Mouse (Mus musculus): Measurements from ENCODE around the gene Polr2f.

The Polr2f gene

DNA sequence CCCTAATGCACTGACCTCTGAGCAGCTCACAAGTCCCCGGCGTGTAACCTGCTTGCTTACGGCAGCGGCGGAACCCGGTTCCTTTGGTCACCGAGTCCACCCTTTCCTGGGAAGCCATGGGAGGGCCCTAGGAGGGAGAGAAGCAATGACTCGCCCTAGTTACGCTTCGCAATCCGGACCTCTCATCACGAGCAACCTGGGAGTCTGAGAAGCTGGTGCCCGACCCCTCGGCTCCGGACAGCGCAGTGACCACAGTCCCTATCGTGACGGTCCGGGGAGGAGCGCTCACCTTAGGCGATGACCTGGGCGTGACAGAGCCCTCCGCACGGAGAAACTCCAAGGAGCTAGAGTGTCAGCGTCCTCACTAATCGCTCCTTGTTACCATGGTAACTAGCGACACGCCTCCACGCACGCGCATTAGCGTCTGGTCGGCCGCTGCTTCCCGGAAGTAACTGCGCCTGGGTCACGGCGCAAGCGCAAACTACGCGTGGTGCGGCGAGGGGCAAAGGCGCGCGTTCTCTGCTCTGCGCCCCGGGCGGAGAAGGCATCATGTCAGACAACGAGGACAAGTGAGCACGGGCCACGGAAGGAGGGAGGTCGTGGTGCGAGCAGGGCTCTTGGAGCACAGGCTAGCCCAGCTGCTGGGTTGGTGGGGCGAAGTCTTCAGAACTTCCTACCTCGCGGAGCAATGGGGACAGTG lies at the start of gene Polr2f, which contains the start of gene 1700088E04Rik:
TSS of gene Polr2f (plus strand) at position 144 of the 700 bp plus-strand sequence.
TSS of gene 1700088E04Rik (minus strand) at position 388 of the 700 bp plus-strand sequence.
- DNase-seq (ENCODE audit: low spot score), result peak; percentile 91

DNA sequence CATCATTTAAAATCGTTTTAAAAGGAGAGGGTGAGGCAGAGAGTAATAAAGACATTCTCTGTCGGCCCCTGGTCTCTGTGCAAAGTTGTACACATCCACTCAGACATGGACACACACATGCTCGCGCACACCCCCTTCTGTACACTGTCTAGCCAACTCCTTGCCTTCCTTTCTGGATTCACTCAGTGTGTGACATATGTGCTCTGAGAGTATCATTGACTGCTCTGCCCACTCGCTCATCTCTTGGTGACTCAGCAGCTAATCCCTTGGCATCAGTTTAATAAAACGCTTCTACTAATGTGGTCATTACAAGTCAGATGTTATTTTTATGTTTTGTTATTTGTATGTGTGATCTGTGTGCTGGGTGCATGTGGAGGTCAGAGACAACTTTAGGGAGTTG lies 48.5 kb upstream of the Polr2f start:
- no peak for DNase-seq (ENCODE audit: low spot score)

DNA sequence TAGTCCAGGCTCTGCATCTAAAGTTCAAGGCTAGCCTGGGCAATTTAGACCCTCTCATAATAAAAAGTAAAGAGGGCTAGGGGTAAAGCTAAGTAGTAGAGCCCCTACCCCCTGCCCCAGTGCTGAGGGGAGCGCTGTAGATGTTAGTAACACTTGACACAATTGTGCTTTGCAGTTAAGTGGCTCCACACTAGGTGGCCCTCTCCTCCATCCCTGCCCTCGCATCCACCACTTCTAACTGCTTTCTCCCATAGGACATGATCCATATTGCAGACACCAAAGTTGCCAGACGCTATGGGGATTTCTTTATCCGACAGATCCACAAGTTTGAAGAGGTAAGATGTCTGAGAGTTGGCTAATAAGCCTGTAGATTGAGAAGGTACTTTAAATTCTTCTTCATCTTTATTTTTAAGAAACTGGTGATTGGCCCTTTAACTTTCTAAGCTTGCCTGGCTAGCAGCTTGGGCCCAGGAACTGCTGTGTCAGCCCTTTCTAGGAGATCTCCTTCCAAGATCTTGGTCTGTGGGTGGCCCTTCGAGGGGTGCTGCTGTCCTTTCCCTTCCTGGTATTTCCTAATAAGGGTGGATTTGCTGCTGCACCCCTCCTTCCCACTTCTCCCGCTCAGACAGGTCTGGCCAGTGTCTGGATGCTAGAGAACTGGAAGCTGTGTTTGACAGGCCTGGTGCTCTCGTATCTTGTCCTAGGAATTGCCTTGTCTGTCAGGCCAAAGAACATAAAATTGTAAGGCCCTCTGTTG lies 47.5 kb upstream of the Polr2f start:
- no peak for DNase-seq (ENCODE audit: low spot score)

DNA sequence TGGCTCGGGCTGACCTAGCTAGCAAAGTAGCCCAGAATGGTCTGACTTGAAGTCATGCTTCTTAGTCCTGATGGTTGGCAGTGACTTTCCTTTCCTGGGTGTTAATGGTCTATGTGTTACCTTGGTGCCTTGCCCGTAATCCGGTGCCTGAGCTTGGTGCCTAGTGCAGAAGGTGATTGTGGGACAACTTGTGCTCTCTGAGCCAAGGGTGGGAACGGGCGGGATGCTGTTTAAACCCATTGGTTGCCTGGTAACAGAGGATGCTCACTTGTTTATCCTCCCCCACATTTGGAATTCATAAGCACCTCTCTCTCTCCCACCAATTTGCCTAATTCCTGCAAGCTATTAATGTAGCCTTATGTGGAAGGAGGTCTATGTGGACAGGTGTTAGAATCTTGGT lies 45.3 kb upstream of the Polr2f start:
- DNase-seq (ENCODE audit: low spot score), result no peak

DNA sequence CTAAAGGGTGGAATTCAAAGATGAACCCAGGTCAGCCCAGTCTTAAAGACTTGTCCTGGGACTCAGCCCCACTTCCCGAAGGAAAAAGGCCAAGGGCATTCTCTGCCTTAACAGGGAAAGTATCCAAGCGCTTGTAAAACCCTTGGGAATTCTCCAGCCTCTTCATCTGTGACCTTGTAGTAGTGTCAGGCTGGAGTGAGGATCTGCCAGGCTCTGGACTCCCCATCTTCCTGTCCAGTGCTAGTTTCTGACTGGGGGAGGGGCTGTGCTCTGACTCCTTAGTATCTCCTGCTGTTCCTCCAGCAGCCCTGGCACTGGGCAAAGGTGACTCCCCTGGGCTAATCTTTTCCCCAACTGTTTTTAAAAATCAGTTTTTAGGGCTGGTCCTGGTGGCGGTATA lies 44.3 kb upstream of the Polr2f start:
- DNase-seq (ENCODE audit: low spot score), result no peak

DNA sequence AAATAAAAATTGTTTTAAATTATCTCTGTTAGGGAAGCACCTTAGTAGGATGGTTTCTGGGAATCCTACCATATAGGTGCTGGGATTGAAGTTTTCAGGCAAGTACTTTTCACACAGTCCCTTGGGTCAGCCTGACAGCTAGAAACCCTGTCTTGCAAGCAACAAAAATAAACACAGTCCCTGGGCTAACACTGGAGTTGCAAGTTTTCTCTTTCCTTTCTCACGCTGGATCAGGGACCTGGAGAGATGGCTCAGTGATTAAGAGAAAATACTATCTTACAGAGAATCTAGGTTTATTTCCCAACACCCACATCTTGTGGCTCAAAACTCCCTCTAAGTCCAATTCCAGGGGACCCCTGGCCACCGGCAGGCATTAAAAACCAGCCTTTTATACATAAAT lies 43.7 kb upstream of the Polr2f start:
- DNase-seq (ENCODE audit: low spot score), result no peak

DNA sequence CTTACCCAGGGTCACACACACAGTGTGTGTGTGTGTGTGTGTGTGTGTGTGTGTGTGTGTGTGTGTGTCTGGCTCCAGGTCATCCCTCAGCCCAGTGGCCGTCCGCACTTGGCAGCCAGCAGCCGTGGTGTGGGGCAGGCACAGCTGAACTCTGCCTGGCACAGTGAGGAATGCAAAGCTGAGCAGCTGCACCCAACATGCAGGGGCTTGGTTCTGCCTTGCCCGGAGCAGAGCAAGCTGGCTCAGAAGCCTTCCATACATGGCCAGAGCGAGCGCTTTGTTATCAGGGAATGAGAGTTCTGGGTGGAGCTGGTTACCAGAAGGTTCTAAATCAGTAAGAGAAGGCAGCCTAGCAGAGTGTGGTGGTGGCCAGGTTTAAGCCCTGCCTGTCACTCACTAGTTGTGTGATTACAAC lies 43.2 kb upstream of the Polr2f start:
- DNase-seq (ENCODE audit: low spot score), result no peak

DNA sequence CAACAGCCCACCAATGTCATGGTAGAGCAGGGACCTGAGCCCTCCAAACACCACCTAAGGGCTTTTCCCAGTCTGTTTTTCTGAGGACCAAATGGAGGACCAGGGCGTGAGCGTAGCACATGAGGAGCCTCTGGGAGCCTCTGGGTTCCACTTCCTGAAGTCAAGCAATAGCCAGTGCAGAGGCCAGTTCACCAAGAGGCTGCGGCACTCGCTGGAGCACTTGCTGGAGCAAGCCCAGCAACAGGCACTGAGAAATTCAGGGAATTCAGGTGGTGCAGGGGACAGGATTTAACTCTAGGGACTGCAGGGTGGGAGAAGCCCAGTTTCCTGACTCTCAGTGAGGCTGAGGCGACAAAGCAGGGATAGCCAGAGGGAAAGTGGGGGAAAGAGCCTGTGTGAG lies 42.6 kb upstream of the Polr2f start:
- DNase-seq (ENCODE audit: low spot score), result no peak

DNA sequence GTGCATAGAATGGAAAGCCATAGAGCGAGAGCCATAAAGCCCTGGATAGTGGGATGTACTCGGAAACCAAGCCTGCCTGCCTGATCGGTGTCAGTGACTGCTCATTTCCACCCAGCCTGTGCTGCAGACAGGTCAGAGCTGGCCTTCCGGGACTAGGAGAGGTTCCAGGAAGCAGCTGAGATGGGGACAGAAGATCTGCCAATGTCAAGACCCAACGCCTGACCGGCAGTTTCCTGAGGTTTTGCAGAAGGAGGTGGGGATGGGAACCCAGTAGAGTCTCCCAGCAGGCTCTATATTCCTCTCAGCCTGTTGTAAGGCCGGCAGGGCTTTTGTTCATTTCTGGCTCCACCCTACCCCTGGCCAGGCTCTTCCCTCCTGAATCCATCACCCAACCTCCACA lies 41.9 kb upstream of the Polr2f start:
- no peak for DNase-seq (ENCODE audit: low spot score)

DNA sequence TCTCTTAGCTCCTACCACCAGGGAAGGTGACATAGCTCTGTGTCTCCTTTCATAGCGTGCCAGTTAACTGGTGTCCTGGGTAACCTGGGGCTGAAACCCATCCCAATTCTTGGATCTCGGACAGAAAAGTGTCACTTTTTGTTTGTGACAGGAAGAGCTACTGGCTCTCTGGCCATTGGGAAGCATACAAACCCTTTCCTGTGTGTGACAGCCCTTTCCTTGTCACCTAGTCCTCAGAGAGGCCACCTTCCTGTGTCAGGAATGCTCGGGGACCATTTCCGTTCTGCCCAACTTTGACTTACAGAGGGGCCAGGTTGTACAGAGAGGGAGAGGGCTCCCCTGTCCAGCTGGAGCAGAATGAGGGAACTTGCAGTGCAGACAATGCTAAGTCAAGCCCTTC lies 41.4 kb upstream of the Polr2f start:
- no peak for DNase-seq (ENCODE audit: low spot score)

DNA sequence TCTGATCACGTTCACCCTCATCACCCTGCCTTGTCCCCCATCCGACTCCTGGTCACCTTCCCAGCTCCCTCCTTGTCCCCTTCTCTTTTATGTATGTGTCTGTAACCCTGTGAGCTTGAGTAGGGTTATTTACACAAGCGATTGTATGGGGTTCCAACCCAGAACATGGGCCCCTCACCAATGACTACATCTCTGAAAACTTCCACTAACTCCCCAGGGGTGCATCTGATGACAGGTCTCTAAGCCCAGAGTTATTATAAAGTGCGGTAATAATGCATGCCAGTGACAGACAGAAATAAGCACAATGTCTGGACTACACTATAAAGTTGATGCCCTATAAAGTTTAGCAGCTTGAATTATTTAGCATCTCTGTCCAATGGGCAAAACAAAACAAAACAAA lies 40.4 kb upstream of the Polr2f start:
- DNase-seq (ENCODE audit: low spot score), result no peak

DNA sequence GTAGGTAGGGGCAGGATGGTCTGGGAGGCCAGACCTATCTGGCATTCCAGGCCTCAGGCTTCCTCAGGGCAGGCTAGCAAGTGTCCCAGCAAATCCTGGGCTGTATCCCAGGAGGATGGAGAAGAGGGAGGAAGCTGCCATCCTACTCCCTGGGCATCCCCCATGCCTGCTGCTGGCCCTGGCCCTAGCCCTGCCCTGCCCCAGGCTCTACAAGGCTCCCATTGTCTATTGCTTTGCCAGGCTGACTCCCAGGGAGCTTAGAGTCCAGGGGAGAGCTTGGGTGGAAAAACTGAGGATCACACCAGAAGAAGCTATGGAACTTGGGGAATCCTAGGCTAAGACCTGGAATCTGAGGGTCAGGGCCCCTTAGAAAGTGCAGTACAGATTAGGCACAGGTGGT lies 39.3 kb upstream of the Polr2f start:
- DNase-seq (ENCODE audit: low spot score), result no peak

DNA sequence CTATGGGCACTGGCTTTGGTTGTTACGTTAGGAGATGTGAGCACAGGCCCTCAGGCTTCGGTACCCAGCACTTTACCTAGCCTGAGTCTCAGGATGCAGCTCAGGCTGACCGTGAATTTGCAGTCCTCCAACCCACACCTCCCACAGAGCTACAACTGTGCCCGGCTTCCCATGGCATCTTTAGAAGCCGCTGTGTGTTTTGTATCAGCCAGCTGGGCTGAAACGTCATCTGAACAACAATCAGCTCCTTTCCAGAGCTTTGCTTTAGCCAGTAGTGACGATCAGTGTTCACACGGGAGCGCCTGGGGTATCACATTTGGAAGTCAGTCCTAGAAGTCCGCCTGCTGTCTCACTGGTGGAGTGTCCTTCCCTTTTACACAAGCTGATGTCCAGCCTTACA lies 37.5 kb upstream of the Polr2f start:
- no peak for DNase-seq (ENCODE audit: low spot score)

DNA sequence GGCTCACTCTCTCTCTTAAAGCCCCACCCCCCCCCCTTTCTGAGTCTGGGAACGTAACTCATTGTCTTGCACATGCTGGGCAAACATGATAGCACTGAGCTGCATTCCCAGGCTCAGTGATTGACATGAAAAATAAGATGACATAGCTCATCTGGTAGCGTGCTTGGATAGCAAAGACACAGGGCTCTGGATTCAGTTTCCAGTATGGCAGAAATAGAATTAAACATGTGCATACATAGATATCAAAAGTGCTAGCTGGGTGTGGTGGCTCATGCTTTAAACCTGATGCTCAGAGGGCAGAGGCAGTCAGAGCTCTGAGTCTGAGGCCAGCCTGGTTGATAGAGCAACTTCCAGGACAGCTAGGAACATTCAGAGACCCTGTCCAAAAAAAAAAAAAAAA lies 35.0 kb upstream of the Polr2f start:
- DNase-seq (ENCODE audit: low spot score), result no peak

DNA sequence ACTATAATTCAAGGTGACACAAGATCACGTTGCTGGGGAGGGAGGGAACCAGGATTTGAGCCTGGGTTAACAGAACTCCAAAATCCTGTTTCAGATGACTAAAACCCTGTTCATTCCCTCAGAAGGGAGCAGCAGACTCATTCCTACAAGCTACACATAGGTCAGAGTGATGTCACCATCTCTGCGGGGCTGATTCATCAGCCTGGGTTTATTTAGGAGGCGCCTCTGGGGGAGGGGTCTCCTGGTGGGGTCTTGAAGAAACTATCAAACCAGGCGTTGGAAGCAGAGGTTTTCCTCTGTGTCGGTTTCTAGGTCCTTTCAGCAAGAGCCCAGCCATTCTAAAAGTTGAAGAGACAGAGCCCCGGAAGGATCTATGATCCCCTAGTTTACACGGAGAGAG lies 32.8 kb upstream of the Polr2f start:
- DNase-seq (ENCODE audit: low spot score), result no peak

DNA sequence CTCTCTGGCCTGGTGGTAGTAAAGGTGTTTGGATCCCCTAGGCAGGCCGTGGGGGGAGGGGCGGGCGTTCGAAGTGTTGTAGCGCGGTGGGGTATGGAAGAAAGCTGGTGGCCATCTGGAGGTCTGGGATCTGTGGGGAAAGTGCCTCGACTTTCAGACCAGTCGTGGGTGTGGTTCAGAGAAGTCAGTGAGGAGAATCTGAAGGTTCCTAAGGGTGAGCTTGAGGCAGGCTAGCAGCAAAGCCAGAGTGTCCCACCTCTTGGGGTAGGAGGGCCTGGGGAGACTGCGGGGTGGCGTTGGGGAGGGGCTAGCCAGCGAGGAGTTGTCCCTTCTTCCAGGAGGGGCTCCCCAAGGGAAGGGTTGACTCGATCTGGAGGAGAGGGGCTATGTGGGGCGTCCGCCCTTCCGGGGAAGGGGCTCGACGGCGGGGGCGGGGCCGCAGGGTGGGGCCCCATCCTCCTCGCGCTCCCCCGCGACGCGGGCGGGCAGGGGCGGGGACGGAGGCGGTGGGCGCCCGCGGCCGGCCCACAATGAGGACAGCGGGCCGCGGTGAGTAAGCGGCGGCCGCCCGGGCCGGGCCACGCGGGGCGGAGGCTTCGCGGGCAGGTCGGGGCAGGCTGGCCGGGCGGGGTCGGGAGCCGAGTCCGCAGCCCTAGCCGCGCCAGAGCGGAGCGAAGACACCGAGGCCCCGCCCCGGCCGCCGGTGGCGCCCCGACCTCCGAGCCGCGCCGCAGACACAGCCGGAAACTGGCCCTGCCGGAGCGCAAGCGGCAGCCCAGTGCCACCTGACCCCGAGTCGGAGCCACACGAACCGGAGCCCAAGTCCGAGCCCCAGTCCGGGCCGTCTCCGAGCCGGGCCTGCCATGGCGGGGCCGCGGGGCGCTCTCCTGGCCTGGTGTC lies 32.1 kb upstream of the Polr2f start, which contains the start of gene Micall1:
TSS of gene Micall1 (plus strand) at position 478 of the 900 bp plus-strand sequence.
- no peak for DNase-seq (ENCODE audit: low spot score)

DNA sequence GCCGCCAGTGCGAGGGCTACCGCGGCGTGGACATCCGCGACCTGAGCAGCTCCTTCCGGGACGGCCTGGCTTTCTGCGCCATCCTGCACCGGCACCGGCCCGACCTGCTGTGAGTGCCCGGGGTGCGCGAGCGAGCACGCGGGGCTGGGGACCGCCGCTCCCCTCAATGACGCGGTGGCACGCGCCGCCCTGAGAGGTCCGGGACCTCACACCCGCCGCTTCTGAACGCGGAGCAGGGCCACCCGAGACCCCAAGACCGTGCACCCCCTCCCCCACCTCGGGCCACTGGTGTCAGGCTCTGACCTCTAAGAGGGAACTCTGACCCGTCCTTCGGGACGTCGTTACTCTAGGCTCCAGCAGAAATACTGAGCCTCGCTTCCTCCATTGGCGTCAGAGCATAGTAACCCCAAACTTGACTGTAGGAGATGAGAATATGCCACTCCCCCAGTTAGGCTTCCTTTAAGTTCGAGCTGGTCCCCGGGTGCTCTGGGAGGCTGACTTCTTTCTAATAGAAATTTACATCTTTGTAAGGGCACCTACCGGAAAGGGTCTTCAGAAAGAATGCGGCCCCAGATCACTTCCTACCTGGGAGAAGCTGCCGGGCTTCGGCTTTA lies 31.4 kb upstream of the Polr2f start:
- no peak for DNase-seq (ENCODE audit: low spot score)

DNA sequence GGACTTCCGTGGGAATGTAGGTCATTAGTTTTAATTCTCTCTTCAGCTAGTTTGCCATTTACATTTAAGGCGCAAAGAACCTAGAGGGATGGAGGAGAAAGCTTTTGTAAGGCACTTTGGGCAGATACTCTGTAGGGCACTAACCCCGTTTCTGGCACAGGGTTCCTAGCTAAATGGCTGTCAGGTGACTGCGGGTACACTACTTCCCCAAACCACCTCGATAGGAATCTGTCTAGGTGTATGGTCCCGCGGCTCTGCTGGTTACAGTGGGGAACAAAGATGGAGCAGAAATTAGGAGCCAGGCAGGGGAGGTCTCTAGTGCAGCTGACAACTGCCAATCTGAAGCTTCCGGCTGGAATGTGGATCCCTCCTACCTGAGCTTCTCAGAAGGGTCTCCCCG lies 30.8 kb upstream of the Polr2f start:
- DNase-seq (ENCODE audit: low spot score), result no peak

DNA sequence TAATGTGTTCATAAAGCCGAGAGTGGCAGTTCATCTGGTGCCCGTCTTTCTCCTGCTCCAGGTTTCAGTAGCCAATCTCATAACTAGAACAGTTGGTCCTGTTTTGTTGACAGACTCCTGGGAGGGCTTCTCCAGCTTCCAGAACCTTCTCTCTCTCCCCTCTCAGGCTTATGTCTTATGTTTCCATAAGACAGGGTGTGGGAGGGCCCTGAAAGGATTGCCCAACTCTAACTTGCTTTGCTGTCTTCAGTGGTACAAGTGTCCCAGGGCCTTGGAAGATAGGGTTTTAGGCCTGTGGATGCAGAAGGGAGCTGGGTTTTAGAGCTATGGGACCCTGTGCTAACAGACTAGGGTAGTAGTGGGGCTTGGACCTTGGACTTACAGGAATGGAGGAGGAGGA lies 30.3 kb upstream of the Polr2f start:
- no peak for DNase-seq (ENCODE audit: low spot score)

DNA sequence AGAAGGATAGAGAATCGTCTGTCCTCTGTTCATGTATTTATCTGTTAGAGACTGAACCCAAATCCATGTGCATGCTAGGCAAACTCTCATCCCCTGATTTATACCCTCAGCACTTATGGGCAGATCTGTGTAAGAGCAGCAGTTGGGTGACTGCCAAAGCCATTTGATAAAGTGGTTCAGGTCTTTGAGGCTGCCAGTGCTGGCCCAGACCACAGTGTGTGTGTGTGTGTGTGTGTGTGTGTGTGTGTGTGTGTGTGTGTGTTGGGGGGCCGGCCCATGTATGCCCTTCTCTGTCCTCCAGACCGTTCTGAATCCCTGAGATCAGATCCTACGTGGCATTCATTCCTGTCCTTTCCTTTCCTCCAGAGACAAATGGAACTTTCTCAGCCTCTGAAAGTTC lies 29.0 kb upstream of the Polr2f start:
- DNase-seq (ENCODE audit: low spot score), result no peak

DNA sequence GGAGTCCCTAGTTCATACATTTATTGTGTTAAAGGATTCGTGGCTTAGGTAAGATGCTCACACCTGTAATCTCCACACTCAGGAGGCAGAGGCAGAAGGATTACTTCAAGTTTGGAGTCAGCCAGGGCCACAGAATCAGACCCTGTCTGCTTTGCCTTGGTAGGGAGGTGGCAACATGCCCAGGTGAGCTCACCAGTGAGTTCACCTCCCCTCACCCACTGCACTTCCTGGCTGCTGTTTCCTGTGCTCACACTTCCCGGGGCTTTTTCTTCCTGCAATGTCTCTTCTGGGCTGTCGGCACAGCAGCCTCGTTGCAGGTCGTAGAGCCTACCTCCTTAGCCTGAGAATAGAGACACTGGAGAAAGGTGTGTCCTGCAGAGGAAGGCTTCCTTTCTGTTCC lies 25.5 kb upstream of the Polr2f start:
- no peak for DNase-seq (ENCODE audit: low spot score)

DNA sequence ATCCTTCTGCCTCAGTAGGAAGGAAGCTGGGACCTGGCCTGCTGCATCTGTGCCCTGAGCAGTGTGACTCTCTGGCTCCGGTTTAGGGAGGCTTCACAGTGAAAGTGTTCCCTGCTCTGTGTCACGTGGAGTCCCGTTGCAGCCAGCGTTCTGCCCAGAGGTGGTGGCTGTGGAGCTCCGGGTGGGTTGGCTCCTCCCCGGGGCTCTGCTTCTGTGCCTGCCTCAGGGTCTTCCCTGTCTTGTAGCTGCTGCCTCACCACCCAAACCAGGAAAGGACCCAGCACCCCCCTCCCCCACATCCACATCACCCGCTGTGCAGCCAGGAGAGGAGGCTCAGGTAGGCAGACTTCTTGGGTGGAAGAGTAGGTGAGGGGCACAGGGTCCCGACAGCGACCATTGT lies 21.3 kb upstream of the Polr2f start:
- DNase-seq (ENCODE audit: low spot score), result no peak

Measured in left cerebral cortex, adult 11 months (tissue).